Mouse (Mus musculus) erythroblast, adult 5-6 weeks (primary cell): ENCODE results near the gene Etfbkmt. TPM values are rescaled to one million over a fixed set of nuclear protein-coding genes. Genes with fewer than 3 reads are reported as not detected.
A peak's percentile ranks its signal among the peaks of the same experiment; 100 is the strongest.
"Not testable (repeated sequence)": the region's sequence is repeated elsewhere in the genome, so short reads cannot be mapped to it uniquely, and the experiment has no call there.

Source experiments
- ATAC-seq: replicated peaks from 2 replicates; pipeline ENCODE4 v1.8.0; 2016; ENCODE audit warnings: moderate number of reproducible peaks, mild to moderate bottlenecking, moderate TSS enrichment, inconsistent platforms; ENCODE audit not compliant: poor library complexity, low FRiP score, severe bottlenecking
- total RNA-seq, 2 experiments: library from RNA; stranded (forward) in 1 of 2; stranded (reverse) in 1 of 2; fragments of 150-400 nt in 1 of 2; fragments of 200-764, 138-1000 nt in 1 of 2; gene quantifications; 2 replicates each; pipeline versions ENCODE4 v1.2.3 to v1.2.4; 2015 to 2017; ENCODE audit warnings: low replicate concordance in 2 of 2

Gene Etfbkmt
- total RNA-seq (2015; ENCODE audit: low replicate concordance) (37.7 and 39.5 TPM in 2 replicates), total RNA-seq (2017; ENCODE audit: low replicate concordance) (35.9 and 48.9 TPM in 2 replicates)

DNA sequence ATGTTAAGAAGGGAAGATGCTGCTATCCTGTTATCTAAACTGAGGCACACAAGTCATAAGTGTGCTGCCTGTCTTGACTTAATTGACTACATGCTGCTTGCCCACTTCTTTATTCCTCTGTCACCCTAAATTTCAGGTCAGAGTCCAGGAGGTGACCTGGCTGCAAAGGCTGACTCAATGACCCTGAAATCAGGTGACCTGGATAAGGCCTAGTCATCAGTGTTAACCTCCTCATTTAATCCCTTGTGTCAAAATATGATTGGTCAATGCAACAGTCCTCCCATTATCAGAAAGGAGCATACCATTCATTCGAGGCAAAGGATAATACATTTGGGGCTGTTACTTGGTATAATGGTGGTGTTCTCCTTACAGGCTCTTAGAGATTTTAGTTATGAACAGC is at the start of gene Etfbkmt:
TSS of gene Etfbkmt (plus strand) at position 379 of the 400 bp plus-strand sequence.
- no peak for ATAC-seq

DNA sequence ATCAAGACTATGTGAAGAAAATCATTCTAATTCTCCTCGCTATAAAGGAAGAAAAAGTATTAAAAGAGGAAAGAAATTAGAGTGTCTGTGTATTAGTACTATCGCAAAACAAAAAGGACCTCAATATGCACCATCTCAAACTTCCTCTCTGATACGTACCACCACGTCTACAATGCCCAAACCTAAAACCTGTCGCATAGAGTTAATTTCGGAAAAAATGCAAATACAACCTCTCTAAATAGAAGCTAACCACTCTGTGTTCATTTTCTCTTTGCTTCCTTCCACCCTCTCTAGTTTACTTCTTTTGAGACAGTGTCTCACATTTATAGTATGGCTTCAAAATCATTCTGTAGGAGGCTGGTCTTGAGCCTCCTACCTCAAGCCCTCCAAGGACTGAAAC is 47.2 kb upstream of the Etfbkmt start:
- ATAC-seq: no peak

DNA sequence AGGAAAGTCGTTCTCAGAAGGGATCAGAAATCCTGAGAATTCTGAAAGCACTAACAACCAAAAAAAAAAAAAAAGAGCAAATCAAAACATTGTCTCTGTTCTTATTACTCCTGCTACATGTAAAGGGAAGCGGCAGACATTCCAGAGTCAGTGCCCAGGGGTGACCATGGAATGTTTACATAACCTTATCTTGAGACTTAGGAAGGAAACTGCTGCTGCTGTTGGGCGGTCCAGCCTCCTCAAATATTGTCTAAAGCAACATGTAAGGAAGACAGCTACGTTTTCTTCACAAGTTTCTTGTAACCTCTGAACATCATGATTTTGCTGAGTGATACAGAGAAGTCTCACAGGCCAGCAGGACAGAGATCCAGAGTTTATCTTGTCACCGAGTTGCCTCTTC is 46.2 kb upstream of the Etfbkmt start:
- ATAC-seq: no peak

DNA sequence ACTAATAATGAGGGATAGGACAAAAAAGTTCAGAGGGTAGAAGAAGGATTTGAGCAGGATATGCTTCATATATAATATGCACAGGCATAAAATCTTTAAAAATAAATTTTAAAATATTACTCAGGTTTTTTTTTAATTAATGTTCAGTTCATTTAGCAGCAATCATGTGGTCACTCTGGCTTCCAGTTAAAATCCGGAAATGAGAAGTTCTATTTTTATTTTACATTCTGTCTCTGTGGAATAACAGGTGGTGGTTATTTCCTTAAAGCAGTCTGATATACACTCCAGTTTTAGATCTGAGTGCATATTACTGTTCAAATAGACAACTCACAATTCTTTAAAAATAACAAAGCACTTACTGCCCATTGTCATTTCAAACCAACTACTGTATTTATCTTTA is 45.1 kb upstream of the Etfbkmt start:
- no peak for ATAC-seq

DNA sequence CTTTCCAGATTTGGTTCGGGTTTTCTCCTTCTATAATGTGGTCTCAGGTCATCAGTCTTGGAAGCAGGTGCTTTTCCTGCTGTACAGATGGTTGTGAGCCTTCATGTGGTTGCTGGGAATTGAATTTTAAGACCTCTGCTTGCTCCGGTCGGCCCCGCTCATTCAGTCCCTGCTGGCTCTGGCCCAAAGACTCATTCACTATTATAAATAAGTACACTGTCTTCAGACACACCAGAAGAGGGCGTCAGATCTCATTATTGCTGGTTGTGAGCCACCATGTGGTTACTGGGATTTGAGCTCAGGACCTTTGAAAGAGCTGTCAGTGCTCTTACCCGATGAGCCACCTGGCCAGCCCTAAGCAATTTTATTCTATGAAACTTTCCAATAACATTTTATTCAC is 44.3 kb upstream of the Etfbkmt start:
- no peak for ATAC-seq

DNA sequence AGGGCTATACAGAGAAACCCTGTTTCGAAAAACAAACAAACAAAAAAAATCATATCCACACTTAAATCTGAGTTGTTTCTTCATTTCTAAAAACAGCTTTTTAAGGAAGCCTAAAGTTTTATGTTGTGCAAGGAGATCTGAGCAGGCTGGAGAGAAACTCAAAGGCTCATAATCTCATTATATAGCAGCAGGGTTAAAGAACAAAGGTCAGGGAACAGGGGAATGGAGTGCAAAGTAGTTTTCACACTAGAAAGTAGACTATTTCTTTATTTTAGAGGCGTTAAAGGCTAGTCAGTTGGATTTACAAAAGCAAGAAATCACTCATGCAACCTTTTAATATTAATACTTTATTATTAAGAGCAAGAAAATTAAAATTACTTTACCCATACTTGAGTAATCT is 43.4 kb upstream of the Etfbkmt start:
- ATAC-seq: no peak

DNA sequence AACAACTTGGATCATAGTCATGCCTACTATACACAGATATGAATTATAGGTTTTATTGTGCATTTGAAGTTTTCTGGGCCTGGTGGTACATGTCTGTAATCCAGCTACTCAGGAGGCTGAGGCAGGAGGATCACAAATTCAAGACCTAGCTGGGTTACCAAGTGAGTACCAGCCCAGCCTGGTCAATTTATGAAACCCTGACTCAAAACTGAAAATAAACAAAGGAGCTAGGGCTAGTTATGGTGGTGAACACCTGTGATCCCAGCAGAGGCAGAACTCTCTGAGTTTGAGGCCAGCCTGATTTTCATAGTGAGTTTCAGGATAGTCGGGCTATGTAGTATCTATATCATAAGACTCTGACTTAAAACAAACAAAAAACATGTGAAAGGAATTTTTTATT is 42.4 kb upstream of the Etfbkmt start:
- no peak for ATAC-seq

DNA sequence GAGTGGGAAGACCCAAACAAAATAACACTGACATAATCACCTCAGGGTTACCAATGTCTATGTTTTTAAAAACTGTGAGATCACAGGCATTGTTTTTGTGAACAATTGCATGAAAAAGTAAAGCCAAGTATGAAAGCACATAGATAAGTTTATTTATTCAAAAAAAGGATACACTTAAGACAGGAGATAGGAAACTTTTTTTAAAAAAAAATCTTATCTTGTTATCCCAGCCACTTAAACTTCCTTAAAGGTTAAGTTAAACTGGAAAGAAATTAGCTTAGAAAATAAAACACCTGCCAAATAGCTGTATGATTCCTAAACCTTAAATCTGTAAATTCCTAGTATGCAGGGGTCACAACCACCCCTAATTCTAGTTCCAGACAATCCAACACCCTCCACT is 40.7 kb upstream of the Etfbkmt start:
- no peak for ATAC-seq

DNA sequence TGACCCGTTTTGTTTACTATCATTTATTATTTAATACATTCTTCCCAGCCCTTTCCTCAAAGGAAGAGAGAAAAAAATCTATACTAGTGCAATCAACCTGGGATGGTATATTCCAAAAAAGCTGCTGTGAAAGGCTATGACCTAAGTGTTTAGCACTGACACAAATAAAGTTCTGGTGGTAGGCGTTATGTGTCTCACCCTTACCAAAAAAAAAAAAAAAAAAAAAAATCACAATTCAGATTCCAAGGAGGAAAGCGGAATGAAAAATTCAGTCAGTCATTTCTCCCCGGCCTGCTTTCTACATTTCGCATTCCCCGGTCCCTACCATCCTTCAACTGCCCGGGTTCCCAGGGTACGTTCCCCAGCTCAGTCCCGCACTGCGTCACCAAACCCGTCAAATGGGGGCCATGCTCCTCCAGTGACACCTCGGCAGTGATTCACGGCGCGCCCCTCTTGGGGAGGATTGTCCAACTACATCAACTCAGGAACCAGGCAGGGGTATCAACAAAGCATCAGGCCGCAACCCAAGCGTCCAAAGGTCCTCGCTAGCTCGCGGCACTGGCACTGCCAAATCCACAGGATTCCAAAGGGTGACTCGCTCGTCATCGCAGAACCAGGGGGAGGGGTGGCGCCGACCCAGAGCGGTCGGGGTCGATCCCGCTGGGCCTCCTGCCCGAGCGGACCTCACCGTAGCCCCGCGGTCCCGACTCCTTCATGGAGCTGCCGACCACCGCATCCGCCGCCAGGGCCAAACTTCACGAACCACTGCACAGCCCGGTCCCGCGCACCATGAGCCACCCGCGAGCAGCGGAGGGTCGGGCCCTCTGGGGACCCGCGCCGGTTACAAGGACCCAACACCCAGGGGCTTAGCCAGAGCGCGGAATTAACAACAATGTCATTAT is 39.2 kb upstream of the Etfbkmt start:
- ATAC-seq: no peak; the same call in 1 of the 2 replicates

DNA sequence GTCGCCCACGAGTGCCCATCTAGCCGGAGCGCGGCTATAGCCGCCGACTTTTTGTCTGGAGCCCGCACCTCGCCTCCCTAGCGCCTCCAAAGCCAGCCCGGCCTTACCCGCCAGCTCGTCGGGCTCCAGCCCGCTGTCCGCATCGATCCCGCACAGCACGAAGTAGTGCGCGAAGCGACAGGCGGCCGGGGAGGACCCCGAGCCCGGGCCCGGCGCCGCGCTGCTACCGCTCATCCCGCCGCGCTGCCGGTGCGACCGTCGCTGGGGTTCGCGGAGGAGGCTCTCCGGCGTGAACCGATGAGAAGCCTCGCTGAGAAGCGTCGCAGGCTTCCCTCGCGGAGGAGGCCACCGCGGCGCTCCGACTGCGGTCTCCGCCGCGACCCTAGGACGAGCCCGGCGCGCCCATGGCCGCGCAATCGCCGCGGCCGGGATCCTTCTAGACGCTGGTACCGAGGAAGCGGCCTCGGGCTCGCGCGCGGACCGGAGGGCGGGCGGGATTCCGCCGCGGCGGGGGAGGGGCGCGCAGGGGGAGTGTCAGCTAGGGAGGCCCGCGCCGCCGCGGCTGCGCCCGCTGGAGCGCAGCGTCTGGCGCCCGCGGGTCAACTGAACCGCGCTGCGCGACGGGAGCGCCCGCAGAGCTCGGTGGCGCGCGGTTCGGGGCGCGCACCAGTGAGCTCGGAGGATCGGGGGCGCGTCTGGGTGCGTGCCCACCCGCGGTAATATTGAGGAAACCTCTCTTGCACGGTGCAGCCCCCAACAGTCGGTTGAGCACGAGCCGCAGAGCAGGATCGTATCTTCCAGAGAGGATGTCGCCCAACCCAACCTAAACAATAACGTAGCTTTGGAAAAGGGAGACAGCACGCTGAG is 38.3 kb upstream of the Etfbkmt start, which contains the start of gene Dennd5b:
TSS of gene Dennd5b (minus strand) at position 605 of the 867 bp plus-strand sequence.
- no peak for ATAC-seq

DNA sequence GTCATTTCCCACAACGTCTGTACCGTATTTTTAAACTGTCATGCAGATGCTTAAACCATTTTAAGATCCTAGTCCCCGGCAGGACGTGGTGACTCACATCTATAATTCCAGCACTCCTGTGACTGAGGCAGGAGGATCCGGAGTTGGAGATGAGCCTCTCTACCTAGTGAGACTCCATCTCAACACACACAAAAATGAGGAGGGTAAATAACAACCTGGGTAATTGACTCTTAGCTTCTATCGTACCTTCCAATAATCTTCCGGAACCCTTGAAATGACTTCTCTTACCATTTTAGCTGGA is 37.8 kb upstream of the Etfbkmt start:
- ATAC-seq: no peak

DNA sequence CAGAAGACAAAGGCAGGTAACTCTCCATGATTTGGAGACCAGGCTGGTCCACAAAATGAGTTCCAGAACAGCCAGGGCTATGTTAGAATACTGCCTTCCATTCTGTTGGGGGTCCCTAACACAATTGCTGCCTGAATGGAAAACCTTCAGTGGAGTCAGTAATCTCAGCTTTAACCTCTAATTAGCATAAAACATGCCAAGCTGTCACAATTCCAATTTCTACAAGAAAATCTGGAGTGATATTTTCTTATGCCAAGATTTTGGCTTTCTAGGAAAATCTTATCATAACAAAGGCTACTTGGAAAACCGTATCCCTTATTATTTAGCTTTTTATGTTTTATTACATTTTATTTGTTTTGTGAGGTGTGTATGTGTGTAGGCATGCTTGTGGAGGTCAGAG is 36.2 kb upstream of the Etfbkmt start:
- no peak for ATAC-seq

DNA sequence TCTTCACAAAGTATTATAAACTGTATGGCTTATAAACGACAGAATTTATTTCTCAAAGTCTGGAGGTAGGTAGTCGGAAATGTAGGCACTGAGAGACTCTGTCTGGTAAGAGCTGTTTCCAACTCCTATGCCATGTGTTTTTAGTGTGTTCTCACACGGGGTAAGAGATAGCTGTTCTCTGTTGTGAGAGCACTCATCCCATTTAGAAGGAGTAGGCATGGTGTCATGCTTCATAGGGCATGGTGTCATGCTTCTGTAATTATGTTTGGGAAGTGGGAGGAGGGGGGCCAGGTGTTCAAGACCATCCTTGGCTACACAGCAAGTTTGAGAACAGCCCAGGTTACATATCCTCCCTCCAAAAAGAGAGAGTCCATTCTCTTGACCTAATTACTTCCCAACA is 32.0 kb upstream of the Etfbkmt start:
- no peak for ATAC-seq

DNA sequence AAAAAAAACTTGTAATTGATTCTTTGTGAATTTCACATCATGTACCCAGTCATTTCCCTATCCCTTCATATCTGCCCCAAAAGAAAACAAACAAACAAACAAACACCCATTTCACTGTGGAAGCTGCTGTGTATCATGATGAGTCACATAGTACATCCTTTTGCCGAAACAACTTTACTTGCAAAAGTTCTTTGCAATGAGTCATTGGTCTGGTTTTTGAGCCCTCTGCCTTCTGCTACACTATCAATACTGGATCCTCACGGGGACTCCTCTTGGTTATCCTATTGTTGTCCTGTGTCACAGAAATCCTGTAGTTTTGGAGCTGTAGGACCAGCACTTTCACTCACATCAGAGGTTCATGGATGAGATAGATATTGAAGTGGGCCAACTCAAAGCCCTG is 30.7 kb upstream of the Etfbkmt start:
- no peak for ATAC-seq

DNA sequence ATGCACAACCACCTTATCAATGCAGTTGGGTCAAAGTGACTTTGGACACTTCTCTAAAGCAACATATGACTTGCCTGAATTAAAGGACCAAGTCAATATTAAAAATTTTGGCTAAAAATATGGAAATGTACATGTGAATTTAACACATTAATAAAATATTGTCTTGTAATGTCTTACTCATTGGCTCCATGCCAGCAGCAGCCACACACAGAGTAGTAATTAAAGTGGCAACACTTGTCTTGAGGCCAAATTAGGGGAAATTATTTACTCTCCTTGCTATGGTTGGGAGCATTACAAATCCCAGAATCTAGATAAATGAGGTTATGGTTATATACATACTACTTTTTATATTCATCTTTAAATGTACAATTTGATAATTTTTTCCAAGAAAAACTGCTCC is 22.7 kb upstream of the Etfbkmt start:
- ATAC-seq: no peak

DNA sequence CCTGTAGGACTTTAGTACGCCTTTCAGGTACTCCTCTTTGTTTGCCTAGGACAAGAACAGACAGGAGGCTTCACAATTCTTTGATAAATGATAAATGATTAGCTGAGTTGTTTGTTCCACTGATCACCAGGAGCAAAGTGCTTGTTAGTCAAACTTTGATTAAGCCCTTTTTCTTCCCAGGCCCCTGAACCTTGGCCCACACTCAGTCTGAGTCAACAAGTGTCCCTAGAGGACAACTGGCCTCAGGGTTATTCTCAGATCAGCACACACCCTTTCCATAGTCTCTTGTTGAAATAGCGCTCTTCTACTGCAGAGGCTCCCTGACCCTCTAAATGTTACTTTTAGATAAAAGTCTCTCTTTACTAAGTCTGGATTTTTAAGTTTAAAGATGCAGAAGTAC is 20.7 kb upstream of the Etfbkmt start:
- no peak for ATAC-seq

DNA sequence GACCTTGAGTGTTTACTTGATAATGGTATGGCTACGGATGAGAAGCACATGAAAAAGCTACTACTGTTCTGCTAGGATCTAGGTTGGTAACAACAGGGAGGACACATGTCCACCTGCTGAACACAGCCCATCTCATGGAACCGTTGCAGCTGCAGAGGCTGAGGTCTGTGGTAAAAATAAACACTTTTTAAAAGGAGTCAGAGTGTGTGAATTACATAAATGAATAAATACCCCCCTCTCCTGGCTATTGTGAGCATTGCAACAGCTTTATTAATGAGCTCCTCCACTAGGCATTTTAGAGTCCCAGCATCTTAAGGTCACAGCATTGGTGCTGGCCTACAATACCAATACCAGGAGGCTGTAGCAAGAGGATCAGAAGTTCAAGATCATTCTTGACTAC is 19.8 kb upstream of the Etfbkmt start:
- ATAC-seq: peak; percentile 82

DNA sequence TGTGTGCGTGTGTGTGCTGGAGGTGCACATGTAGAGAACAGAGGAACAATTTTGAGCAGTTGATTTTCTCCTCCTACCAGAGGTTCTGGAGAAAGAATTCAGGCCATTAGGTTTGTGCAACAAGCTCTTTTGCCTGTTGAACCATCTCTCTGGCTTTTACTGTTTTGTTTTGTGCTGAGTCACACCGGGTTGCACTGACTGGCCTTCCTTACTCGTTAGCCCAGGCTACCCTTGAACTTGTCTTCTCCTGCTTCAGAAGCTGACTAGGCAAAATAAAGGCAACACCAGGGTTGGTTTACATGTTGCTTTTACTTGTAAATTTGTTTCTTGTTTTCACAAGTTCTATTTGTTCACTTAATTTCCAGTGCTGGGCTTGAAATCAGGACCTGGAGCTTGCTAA is 16.6 kb upstream of the Etfbkmt start:
- ATAC-seq: no peak

DNA sequence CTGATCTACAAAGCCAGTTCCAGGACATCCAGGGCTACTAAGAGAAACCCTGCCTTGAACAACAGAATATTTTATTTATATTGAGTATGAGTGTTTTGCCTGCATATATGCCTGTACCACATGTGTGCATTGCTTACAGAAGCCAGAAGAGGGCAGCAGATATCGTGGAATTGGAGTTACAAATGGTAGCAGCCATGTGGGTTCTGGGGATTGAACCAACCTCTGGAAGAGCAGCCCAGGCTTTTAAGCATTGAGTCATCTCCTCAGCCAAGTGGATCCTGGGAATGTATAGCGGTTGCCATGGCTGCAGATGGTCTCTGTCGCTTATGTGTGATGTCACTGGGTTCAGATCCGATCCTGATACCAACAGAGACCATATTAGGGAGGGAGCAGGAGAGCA is 13.0 kb upstream of the Etfbkmt start:
- peak; percentile 77 for ATAC-seq

DNA sequence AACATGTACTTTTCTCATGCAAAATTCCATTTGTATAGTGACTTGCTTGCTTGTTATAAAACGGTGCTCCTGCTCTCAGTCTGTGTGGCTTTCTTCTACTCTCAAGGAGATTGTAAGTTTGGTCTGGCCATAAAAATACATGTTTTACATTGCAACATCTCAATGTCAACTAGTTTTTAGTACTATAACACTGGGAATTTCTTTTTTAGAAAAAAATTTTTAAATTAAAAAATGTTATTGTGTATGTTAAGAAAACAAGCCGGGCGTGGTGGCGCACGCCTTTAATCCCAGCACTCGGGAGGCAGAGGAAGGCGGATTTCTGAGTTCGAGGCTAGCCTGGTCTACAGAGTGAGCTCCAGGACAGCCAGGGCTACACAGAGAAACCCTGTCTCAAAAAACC is 9.8 kb upstream of the Etfbkmt start, which contains the start of gene Gm10203:
TSS of gene Gm10203 (plus strand) at position 301 of the 400 bp plus-strand sequence.
- not testable (repeated sequence) for ATAC-seq

DNA sequence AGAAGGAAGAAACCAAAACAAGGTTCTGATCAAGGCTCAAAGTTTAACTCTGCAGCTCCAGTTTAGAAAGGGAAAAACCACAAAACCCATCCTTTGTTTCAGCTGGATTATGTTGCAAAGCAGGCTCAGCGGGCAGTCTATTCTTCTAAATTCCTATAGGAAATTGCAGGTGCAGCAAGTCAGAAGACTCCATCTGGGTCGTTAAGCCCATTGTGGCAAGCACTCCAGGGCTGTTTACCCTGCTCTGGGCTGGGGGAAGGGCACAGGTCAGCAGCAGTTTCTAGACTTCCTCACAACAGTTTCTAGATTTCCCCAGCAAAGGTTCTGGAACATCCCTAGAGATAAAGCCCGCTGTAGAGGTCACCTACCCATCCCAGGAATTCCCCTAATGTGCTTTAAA is 8.5 kb upstream of the Etfbkmt start:
- no peak for ATAC-seq
